Mouse (Mus musculus) stomach, embryonic 15.5 days (tissue): ENCODE data around the gene Sh2d2a. TPM values are rescaled to one million over a fixed set of nuclear protein-coding genes. Genes with fewer than 3 reads are reported as not detected.
A peak's percentile ranks its signal among the peaks of the same experiment; 100 is the strongest.
"Not testable (repeated sequence)": the region's sequence is repeated elsewhere in the genome, so short reads cannot be mapped to it uniquely, and the experiment has no call there.

ENCODE experiments used
- ATAC-seq: fragments of 200-750 bp; cut with Nextera tagmentation; 2 replicates; pipeline ENCODE4 v1.8.0; 2017; ENCODE audit warnings: low read depth, moderate number of reproducible peaks, moderate TSS enrichment; ENCODE audit not compliant: insufficient read depth, low FRiP score
- H3K27ac ChIP-seq: fragments of 300-500 bp; sonication (generic); 2 replicates; pipeline ENCODE4 v1.5.1; 2015; ENCODE audit warnings: mild to moderate bottlenecking, inconsistent platforms
- H3K27me3 ChIP-seq: fragments of 300-500 bp; sonication (generic); replicated peaks from 2 replicates; pipeline ENCODE4 v1.6.1; 2015; ENCODE audit warnings: inconsistent platforms
- H3K36me3 ChIP-seq: fragments of 300-500 bp; sonication (generic); 2 replicates; pipeline ENCODE4 v1.6.1; 2015; ENCODE audit warnings: inconsistent platforms
- H3K4me1 ChIP-seq: fragments of 300-500 bp; sonication (generic); 2 replicates; pipeline ENCODE4 v1.6.1; 2015; ENCODE audit warnings: inconsistent platforms
- H3K4me2 ChIP-seq: fragments of 300-500 bp; sonication (generic); 2 replicates; pipeline ENCODE4 v1.6.1; 2015; ENCODE audit warnings: mild to moderate bottlenecking, inconsistent platforms
- H3K4me3 ChIP-seq: fragments of 300-500 bp; sonication (generic); replicated peaks from 2 replicates; pipeline ENCODE4 v1.5.1; 2015; ENCODE audit warnings: inconsistent platforms
- H3K9ac ChIP-seq: fragments of 300-500 bp; sonication (generic); 2 replicates; pipeline ENCODE4 v1.6.1; 2015; ENCODE audit warnings: inconsistent platforms
- H3K9me3 ChIP-seq: fragments of 300-500 bp; sonication (generic); 2 replicates; pipeline ENCODE4 v1.6.1; 2016; ENCODE audit warnings: inconsistent platforms
- WGBS: fragments of 180-500 bp; shearing (Covaris S2); methylation state at CpG from one replicate; pipeline ENCODE4 v1.1.7; 2015; 5-methylcytosine and 5-hydroxymethylcytosine counted together
- polyA plus RNA-seq: library from polyadenylated mRNA; unstranded; fragments of >200 nt; fragmentation: Nextera tagmentation; extraction: Ambion mirVana; gene quantifications from 2 replicates; pipeline ENCODE4 v1.2.1, GENCODE M21; 2015

Sh2d2a gene
- polyA plus RNA-seq, 1 experiment from 2014 or later: 0.21 TPM

DNA sequence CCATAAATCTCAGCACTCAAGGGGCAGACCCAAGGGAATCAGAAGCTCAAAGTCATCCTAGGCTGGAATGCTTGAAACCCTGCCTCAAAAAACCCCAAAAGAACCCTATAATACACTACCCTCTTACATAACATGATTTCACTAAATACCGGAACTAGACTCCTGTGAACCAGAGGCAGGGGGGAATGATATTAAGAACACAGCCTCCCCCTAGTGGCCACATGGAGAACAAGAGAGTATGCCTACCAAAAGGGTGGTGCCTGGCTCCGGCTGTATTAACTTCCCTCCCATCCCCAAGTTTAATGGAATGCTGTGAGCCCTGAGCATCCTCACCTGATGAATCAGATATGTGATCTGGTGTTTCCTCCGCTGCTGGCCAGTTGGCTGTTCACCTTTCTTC lies 13.3 kb downstream of the Sh2d2a start:
- WGBS: 20% methylated on average over 3 of the region's 3 CpGs
- H3K36me3 ChIP-seq: peaks cover 50% of the 10 kb centered on the region
- H3K27me3 ChIP-seq: no peaks in the 10 kb centered on the region
- H3K27ac ChIP-seq: no peak overlapping the region
- H3K9me3 ChIP-seq: no peaks in the 10 kb centered on the region
- no peak overlapping the region for H3K9ac ChIP-seq
- no peak overlapping the region for H3K4me2 ChIP-seq
- ATAC-seq: no peak
- H3K4me1 ChIP-seq: 0 out of 2 replicates have a peak, but pooled peaks cover 2% of the 10 kb centered on the region
- H3K4me3 ChIP-seq: no peak overlapping the region

DNA sequence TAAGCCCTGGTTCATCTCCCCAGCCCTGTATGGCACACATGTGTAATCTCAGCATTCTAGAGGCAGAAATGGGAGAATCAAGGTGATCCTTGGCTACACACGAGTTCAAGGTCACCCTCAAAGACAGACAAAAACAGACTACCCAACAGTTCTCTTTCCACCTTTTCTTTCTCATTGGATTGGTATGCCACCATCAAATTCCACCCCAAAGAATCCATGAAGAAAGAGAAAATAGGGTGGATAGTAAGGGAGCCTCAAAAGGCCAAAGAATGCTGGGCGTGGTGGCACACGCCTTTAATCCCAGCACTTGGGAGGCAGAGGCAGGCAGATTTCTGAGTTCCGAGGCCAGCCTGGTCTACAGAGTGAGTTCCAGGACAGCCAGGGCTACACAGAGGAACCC lies 17.6 kb downstream of the Sh2d2a start:
- not testable (repeated sequence) for H3K4me1 ChIP-seq, H3K9ac ChIP-seq, ATAC-seq, H3K27ac ChIP-seq, H3K27me3 ChIP-seq, H3K4me2 ChIP-seq, H3K4me3 ChIP-seq, H3K9me3 ChIP-seq
- WGBS: 91% methylated on average over 4 of the region's 4 CpGs
- H3K36me3 ChIP-seq: peaks cover 58% of the 10 kb centered on the region

DNA sequence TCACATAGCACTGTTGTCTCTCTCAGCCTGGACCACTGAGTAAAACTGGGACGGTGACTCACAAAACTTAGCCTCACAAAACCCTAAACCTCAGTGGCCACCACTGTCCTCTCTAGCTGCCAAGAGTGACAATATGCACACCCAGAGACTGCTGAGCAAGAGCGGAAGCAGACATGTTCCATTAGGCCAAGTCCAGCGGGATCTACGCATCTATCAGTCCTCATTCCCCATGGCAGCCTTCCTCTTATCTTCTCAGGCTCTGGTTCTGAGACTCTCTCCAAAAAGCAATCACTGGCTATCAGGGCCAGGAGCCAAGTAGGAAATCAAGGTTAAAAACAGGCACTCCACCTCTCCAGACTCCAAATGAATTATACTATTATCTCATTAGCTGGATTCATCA lies 31.2 kb downstream of the Sh2d2a start:
- no peak overlapping the region for H3K4me2 ChIP-seq
- H3K9me3 ChIP-seq: no peaks in the 10 kb centered on the region
- no peaks in the 10 kb centered on the region for H3K27me3 ChIP-seq
- WGBS: 91% methylated on average over 4 of the region's 4 CpGs
- H3K9ac ChIP-seq: no peak overlapping the region
- H3K36me3 ChIP-seq: peaks cover 8% of the 10 kb centered on the region; the same call in 1 of the 2 replicates
- no peak overlapping the region for H3K4me3 ChIP-seq
- no peaks in the 10 kb centered on the region; the same call in 1 of the 2 replicates for H3K4me1 ChIP-seq
- H3K27ac ChIP-seq: no peak overlapping the region
- no peak for ATAC-seq

DNA sequence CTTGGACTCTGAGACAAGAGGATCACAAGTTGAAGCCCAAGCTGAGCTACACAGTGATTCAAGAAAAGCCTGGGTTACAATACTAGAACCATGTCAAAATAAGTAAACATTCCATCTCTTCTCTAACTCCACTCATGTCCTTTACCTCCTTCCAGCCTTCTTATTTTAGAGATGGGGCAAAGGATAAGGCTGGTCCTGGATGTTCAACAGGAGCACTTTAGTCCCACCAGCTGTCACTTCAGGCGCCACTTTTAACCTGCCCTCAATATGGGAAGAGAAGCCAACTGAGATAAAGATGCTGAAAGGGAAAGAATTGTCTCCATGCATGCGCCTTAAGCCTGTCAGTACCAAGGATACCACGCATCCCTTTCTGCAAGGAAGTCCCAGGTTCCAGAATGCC lies 37.7 kb downstream of the Sh2d2a start:
- peaks cover 8% of the 10 kb centered on the region; the same call in 1 of the 2 replicates for H3K36me3 ChIP-seq
- H3K4me3 ChIP-seq: peak overlapping the region; percentile 97
- no peak for ATAC-seq
- peak overlapping the region; percentile 80 for H3K4me2 ChIP-seq
- H3K9ac ChIP-seq: peak overlapping the region; percentile 95
- H3K27me3 ChIP-seq: no peaks in the 10 kb centered on the region
- peak overlapping the region; percentile 93; the same call in 1 of the 2 replicates for H3K27ac ChIP-seq
- no peaks in the 10 kb centered on the region for H3K9me3 ChIP-seq
- H3K4me1 ChIP-seq: peaks cover 11% of the 10 kb centered on the region
- WGBS: 0% methylated on average over 3 of the region's 3 CpGs

DNA sequence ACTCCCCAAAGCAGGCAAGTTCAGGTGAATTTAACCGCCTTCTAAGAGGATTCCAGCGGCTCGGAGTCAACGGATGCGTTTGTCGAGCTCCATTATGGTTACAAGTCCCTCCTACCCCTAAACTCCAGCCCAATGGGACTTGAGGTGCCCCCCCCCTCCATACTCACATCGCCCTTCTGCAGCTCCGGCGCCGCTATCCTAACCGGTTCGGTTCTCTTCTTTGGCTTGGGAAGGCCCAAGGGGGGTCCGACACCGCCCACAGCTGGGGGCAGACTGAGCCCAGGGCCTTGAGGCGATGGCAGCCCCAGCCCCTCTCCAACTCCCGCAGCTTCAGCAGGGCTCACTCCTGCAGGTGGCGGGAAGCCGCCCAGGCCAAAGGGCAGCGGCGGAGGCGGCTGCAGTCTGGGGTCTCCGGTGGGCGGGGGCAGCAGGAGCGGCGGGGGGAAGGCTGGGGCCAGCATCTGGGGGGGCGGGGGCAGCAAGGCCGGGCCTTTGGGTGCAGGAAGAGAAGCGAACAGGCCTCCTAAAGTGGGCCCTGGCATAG lies 38.2 kb downstream of the Sh2d2a start:
- H3K4me2 ChIP-seq: peak overlapping the region; percentile 80
- H3K27me3 ChIP-seq: no peaks in the 10 kb centered on the region
- H3K4me3 ChIP-seq: peak overlapping the region; percentile 97
- H3K9ac ChIP-seq: peak overlapping the region; percentile 95
- no peak for ATAC-seq
- WGBS: 0% methylated on average over 26 of the region's 28 CpGs
- H3K27ac ChIP-seq: peak overlapping the region; percentile 93
- H3K4me1 ChIP-seq: peaks cover 11% of the 10 kb centered on the region
- peaks cover 7% of the 10 kb centered on the region; the same call in 1 of the 2 replicates for H3K36me3 ChIP-seq
- H3K9me3 ChIP-seq: no peaks in the 10 kb centered on the region

DNA sequence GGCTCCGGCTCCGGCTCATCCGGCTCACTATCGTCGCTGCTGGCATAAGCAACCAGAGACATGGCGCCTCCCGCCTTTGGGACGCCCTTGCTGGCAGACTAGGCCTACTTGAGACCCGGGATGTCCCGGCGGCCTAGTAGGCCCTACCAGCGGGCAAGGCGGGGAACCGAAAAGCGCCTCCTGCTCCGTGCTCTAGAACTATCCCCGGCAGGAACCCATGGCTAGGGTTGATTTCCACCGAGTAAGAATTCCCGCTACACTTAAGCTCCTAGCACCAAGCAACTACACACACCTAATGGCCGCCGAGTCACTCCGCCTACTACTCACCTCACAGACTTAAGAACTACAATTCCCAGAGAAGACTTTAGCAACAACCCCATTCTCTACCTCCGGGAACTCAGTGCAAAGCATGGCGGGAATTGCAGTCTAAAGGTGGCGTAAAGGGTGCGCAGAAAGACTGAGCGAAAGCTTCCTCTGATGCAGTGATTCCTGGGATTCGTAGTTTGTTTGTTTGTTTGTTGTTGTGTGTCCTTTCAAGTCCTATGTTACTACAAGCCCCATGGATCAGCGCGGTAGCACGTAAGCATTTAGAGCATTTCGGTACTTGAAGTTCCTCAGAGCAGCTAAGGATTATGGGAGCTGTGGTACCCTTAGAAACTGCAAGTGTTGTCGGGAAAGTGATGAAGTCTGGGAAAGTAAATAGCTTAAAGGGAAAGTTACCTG lies 38.9 kb downstream of the Sh2d2a start, which contains the start of gene Prcc:
Prcc (minus strand) TSS at position 328 of the 723 bp plus-strand sequence.
- under 1% methylated on average over 33 of the region's 33 CpGs for WGBS
- H3K36me3 ChIP-seq: peaks cover 2% of the 10 kb centered on the region; the same call in 1 of the 2 replicates
- H3K4me3 ChIP-seq: peak within 1 kb of the TSS; percentile 97
- no peaks in the 10 kb centered on the region for H3K9me3 ChIP-seq
- peak; percentile 99 for ATAC-seq
- peaks cover 11% of the 10 kb centered on the region for H3K4me1 ChIP-seq
- peak within 1 kb of the TSS; percentile 95 for H3K9ac ChIP-seq
- H3K27ac ChIP-seq: peak within 1 kb of the TSS; percentile 93
- peak within 1 kb of the TSS; percentile 80 for H3K4me2 ChIP-seq
- no peaks in the 10 kb centered on the region for H3K27me3 ChIP-seq

DNA sequence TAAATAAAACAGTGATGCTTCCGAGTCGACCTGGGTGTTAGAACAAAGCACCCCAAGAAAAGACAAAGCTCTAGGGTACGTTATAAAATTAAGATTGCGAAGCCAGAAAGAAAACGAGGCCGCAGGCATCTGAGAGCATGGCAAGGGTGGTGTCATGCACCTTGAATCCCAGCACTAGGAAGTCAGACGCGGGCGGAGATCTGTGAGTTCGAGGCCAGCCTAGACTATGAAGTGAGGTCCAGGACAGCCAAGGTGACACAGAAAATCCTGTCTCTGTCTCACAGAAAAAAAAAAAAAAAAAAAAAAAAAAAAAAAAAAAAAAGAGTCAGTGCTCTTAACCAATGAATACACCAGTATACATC lies 39.4 kb downstream of the Sh2d2a start:
- Histone ChIP-seq H3K27me3 (no peaks in the 10 kb centered on the region), H3K4me1 (peaks cover 11% of the 10 kb centered on the region), H3K9me3 (no peaks in the 10 kb centered on the region), H3K36me3 (no peaks in the 10 kb centered on the region), H3K4me2 (peak overlapping the region; percentile 59), H3K4me3 (peak overlapping the region; percentile 97), H3K27ac (0 out of 2 replicates have a peak overlapping the region, but pooled peaks have one; percentile 51), H3K9ac (no peak overlapping the region)
- ATAC-seq: peak; percentile 2; the same call in 1 of the 2 replicates
- 8% methylated on average over 10 of the region's 10 CpGs for WGBS

DNA sequence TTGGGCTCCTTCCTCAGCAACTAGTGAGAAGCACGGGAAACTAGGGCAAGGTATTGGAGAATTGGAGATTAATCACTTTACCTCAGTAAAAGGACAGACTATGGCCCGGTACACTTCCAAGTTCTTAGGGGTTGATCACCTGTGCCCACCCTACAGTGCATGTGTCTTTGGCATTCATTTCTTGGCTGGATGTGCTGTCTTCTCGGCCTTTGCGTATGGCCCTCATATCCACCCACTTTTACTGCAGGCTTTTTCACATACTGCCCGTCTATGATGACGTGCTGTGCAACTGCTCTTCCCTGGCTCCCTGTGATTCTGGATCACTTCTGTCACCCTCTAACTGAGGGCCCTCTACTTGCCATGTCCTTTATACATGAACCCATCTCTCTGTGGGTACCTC lies 39.9 kb downstream of the Sh2d2a start:
- no peak overlapping the region for H3K27ac ChIP-seq
- no peaks in the 10 kb centered on the region for H3K36me3 ChIP-seq
- H3K4me1 ChIP-seq: peaks cover 11% of the 10 kb centered on the region
- H3K9ac ChIP-seq: no peak overlapping the region
- H3K4me3 ChIP-seq: peak overlapping the region; percentile 97
- 84% methylated on average over 6 of the region's 6 CpGs for WGBS
- no peak for ATAC-seq
- H3K9me3 ChIP-seq: no peaks in the 10 kb centered on the region
- H3K4me2 ChIP-seq: peak overlapping the region; percentile 59
- H3K27me3 ChIP-seq: no peaks in the 10 kb centered on the region

DNA sequence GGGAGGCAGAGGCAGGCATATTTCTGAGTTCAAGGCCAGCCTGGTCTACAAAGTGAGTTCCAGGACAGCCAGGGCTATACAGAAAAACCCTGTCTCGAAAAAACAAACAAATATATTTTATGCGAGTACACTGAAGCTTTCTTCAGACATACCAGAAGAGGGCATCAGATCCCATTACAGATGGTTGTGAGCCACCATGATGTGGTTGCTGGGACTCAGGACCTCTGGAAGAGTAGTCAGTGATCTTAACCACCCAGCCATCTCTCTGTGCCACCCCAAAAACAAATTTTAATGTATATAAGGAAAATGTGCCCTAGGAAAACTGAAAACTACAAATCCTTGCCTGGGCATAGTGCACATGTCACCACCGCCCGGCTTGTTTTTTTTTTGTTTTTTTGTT lies 40.8 kb downstream of the Sh2d2a start:
- not testable (repeated sequence) for H3K9me3 ChIP-seq, H3K9ac ChIP-seq, H3K4me3 ChIP-seq, H3K27me3 ChIP-seq, H3K4me2 ChIP-seq, H3K27ac ChIP-seq, ATAC-seq, H3K36me3 ChIP-seq
- peaks cover 11% of the 10 kb centered on the region for H3K4me1 ChIP-seq
- WGBS: 81% methylated on average over 4 of the region's 4 CpGs

DNA sequence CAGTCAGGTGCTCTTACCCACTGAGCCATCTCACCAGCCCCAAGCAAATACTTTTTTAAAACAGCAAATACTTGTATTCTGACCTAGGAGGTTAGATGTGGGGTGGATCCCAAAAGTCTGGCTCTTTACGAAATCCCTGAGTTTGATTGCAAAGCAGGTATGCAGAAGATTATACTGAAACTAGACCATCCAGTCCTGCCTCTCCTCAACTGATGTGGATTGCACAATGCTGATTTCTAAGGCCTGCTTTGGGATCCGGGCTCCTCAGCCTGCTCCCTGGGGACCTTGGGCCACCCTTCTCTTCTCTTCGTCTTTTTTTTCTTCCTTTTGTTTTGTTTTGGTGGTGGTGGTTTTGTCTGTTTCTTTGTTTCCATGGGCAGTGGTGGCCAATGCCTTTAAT lies 44.9 kb downstream of the Sh2d2a start:
- H3K4me2 ChIP-seq: no peak overlapping the region
- H3K4me1 ChIP-seq: no peaks in the 10 kb centered on the region
- H3K27ac ChIP-seq: no peak overlapping the region
- H3K27me3 ChIP-seq: no peaks in the 10 kb centered on the region
- H3K9me3 ChIP-seq: no peaks in the 10 kb centered on the region
- no peaks in the 10 kb centered on the region for H3K36me3 ChIP-seq
- 63% methylated on average over 3 of the region's 3 CpGs for WGBS
- H3K4me3 ChIP-seq: no peak overlapping the region
- ATAC-seq: no peak
- H3K9ac ChIP-seq: no peak overlapping the region

DNA sequence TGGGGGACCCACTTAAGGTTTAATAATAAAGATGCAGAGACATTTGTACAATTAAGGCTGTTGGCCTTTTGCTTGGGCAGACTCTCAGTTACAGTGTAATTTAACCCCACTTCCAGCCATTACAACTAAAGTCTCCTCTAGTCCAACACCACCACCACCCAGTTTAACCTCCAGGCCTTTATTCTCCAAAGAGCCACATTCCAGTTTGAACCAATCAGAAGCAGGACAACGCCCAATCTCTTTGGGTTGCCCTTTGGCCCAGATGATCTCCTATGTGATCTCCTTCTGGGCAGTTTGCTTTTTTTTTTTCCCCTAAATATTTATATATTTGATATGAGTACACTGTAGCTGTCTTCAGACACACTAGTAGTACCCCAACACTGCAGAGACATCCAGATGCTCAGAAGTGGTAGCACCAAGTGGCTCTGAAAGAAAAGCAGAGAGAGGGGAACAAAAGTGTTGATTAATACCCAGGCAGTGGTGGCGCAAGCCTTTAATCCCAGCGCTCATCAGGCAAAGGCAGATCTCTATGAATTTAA lies 46.9 kb downstream of the Sh2d2a start:
- 71% methylated on average over 3 of the region's 3 CpGs for WGBS
- Histone ChIP-seq H3K4me2 (no peak overlapping the region), H3K36me3 (no peaks in the 10 kb centered on the region), H3K4me1 (no peaks in the 10 kb centered on the region), H3K4me3 (no peak overlapping the region), H3K9ac (no peak overlapping the region), H3K27me3 (no peaks in the 10 kb centered on the region), H3K9me3 (no peaks in the 10 kb centered on the region), H3K27ac (no peak overlapping the region)
- ATAC-seq: no peak

DNA sequence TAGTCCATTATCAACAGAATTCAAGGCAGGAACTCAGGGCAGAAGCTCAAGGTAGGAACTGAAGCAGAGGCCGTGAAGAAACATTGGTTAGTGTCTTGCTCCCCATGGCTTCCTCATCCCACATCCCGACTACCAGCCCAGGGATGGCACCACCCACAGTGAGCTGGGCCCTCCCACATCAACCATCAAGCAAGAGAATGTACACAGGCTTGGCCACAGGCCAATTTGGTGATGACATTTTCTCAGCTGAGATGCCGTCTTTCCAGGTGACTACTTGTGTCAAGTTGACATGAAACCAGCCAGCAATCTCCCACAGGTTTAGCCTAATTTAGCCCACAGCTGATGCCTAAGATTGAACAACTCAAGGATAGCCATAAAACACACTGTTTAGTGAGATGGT lies 52.7 kb downstream of the Sh2d2a start:
- Histone ChIP-seq H3K9ac (no peak overlapping the region), H3K4me1 (no peaks in the 10 kb centered on the region), H3K27ac (no peak overlapping the region), H3K4me3 (no peak overlapping the region), H3K27me3 (no peaks in the 10 kb centered on the region), H3K9me3 (no peaks in the 10 kb centered on the region), H3K36me3 (no peaks in the 10 kb centered on the region), H3K4me2 (no peak overlapping the region)
- WGBS: 70% methylated on average over 3 of the region's 3 CpGs
- ATAC-seq: no peak
